Mouse (Mus musculus): ENCODE measurements around the gene Igfbp3.

Gene Igfbp3

DNA sequence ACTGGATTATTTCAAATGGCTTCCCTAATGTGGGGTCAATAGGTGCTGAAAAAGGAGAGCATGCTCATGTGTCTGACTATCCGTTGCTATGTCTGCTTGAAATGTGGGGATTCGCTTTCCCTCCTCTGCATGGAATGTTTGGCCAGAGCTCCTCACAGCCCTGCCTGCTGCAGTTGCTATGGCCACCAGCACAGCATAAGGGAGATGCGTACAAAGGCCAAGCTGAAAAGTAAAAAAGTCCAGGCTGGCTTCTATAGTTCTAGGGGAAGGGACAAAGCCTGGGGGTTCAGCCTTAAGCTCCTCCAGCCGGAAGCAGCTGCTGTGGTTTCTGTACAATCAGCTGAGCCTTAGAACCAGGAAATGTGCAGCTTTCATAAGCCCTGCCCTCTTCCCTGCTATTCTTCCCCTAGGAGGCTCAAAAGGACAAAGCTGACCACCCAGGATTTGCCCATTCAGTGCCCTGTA is 53.1 kb downstream of the Igfbp3 start:
- no peak for DNase-seq

DNA sequence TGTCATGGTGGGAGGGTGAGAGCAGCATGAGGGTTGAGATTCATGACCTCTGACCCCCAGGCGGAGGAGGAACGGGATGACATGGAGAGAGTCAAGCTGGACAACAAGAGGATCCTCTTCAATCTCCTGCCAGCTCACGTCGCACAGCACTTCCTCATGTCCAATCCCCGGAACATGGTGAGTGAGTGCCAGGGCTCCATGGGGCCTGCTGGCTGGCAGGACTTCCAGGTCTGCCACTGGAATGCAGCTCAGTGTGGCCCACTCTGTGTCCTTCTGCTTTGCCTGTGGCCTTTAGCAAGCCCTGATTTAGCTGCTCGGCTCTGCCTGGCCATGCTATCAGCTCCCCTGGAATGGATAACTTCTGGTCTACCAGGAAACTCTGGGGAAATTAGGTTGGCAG is 53.6 kb downstream of the Igfbp3 start:
- no peak for DNase-seq

DNA sequence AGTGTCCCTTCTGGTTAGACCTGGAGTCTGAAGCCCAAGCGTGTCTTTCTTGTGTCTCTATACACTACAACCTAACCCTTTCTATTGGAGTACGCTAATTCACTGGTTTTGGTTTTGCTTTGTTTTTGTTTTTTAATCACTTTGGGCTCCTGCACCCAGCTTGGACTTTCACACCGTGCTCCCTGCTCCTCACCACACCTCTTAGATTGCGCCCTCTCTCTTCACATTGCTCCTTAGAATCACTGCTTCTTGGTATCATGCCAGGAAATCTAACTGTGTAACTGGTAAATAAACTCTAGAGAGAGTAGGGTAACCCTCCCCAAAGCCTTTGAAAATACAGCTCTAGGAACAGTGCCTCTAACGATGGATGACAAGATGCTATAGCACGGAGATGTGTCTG is 55.5 kb downstream of the Igfbp3 start:
- DNase-seq, result no peak

DNA sequence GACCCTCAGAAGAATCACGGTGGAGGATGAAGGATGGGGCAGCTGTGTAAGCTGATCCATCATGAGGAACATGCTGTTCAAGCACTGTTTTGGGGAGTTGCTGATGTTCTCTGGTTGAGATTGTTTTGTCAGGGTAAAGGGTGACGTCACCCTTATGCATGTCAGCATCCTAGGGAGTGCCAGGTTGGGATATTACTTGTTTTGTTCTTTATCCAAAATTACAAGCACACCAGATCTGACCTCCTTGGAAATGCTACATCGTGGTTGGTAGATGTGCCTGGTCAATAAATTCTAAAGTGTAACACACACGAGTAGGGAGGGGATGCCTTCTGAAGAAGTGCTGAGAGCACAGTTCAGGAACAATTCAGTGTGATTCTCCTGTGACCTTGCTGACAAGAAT is 57.3 kb downstream of the Igfbp3 start:
- DNase-seq, result no peak

All from right cerebral cortex, postnatal 14 days (tissue).